Mouse (Mus musculus): Measurements from ENCODE around the gene Ccdc62.

- no peak for TF ChIP-seq POLR2A (IDR thresholded peaks at IDR 0.05; ENCODE audit: control insufficient read depth, low read depth, low read length)
- peak; percentile 89 for TF ChIP-seq CTCF (IDR thresholded peaks at IDR 0.05; ENCODE audit: control insufficient read depth, insufficient read depth, insufficient replicate concordance, low read depth, low read length)
Observed at GRCm38 (mm10) chr5:124000824-124001223, 70.3 kb downstream of the Ccdc62 start.
